Mouse (Mus musculus) left cerebral cortex, adult 8-10 months (tissue): Measurements from ENCODE around the gene Gm10964. TPM values are rescaled to one million over a fixed set of nuclear protein-coding genes. Genes with fewer than 3 reads are reported as not detected.
"Not testable (repeated sequence)": the region's sequence is repeated elsewhere in the genome, so short reads cannot be mapped to it uniquely, and the experiment has no call there.

Source experiments
- DNase-seq, 2 experiments: peaks; one replicate each; pipeline ENCODE4 v3.0.0; 2022; ENCODE audit warnings: low spot score in 2 of 2
- total RNA-seq, 4 experiments: library from RNA; stranded (reverse); gene quantifications; 2 replicates each; pipeline ENCODE4 v1.2.4; 2022

The Gm10964 gene
- total RNA-seq, 4 experiments from 2014 or later: not detected

- DNase-seq: no peak
Observed at GRCm38 (mm10) chr3:103778660-103779059, 39.5 kb downstream of the Gm10964 start.

- no peak for DNase-seq
Observed at GRCm38 (mm10) chr3:103779183-103779582, 40.0 kb downstream of the Gm10964 start.

- peak in 1 of 2 experiments; percentile 48 for DNase-seq
Observed at GRCm38 (mm10) chr3:103780271-103780670, 41.1 kb downstream of the Gm10964 start.

DNA sequence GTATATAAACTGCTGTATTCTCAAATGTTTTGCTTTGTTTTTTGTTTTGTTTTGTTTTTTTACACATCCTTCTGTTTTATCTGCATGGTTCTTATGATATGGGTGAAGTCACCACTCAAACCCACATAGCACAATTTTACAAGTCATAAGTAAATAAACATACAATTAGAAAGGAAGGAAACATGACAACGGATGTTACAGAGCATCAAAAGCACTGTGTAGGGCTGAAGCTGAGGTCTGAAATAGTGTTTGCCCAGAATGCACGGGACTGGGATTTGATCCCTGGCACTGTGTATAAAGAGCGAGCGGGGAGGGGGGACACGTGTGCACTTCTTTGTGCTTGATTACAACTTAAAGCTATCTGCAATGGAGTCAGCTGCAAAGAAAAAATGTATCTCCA lies 41.6 kb downstream of the Gm10964 start:
- DNase-seq: no peak

DNA sequence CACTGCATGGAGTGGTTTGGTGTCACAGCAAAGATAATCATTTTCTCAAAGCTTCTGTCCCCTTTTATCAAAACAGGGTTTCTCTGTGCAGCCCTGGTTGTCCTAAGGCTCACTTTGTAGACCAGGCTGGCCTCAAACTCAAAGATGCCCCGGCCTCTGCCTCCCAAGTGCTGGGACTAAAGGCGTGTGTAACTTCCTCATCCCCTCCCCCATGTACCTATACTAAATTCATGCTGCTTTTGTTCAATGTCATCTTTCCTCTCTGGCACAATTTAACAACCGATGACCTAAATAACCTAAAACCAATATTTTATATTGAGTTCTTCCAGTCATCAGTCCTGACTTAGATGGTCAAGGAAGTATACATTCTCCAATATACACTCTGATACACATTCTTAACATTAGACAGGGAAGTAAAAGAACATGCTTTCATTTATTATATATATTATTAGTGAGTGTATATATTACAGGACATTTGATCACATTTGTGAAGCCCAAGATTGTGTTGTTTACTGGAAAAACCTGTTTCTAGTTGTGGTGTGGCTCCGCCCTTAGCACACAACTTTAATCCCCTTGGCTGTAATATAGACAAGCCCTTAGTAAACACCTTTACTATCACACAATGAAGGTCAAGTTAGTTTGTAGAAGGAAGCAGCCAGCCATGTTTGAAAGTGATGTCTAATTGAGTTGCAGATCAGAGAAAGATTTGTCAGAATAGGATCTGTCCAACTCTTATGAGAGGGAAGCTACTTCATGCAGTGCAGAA lies 43.9 kb downstream of the Gm10964 start:
- no peak for DNase-seq

DNA sequence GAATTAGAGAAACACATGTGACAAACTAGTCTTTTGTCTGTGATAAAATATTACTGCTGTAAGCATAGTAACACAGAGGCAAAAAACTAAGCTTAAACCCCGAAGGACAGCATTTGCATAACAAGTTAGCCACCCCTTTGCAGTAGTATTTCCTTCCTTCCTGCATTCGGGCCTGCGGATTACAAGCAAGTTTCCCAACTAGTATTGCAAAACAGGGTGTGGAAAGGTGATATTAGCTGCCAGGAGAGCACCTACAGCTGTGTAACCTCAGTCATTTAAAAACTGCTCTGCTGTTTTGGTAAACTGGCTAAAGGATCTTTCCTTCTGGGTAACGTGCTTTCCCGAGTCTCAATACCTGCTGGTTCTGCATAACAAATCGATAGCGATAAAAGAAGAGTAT lies 48.1 kb downstream of the Gm10964 start:
- DNase-seq: no peak

GRCm38 (mm10) chr3:103789096-103789495 lies 49.9 kb downstream of the Gm10964 start:
- no peak for DNase-seq

GRCm38 (mm10) chr3:103789891-103790345 lies 50.8 kb downstream of the Gm10964 start:
- DNase-seq: no peak

- no peak for DNase-seq
Observed at GRCm38 (mm10) chr3:103790346-103791145, 51.4 kb downstream of the Gm10964 start.

GRCm38 (mm10) chr3:103791230-103792110 lies 52.3 kb downstream of the Gm10964 start, which contains the start of gene Hipk1:
Hipk1 (minus strand) TSS chr3:103791563.
- DNase-seq: peak; percentile 89 to 92

- DNase-seq: not testable (repeated sequence)
Observed at GRCm38 (mm10) chr3:103792111-103792406, 52.9 kb downstream of the Gm10964 start.

- DNase-seq: no peak
Observed at GRCm38 (mm10) chr3:103792566-103792965, 53.4 kb downstream of the Gm10964 start.

Other genes with a start within 250 kb of the Gm10964 start
- gene Syt6, start 164.1 kb upstream of the Gm10964 start, total RNA-seq: 10 to 100 TPM; 25.7 to 35.4 (median 32.3) TPM
- gene Atg4a-ps, start 93.3 kb upstream of the Gm10964 start, total RNA-seq: 1 to 10 TPM in 1 of 4 experiments, under 1 TPM in 1, not detected in 2; 0.98 to 1.1 TPM
- gene Olfml3, start 1.4 kb upstream of the Gm10964 start, total RNA-seq: 10 to 100 TPM; 13.0 to 32.4 (median 20.6) TPM
- gene Hipk1, start 52.2 kb downstream of the Gm10964 start, total RNA-seq: 100 to 1,000 TPM; 113 to 141 (median 125) TPM
- 1 to 10 TPM; 7.8 to 9.7 (median 9.0) TPM for gene Dclre1b, start 70.1 kb downstream of the Gm10964 start, total RNA-seq
- 10 to 100 TPM; 12.1 to 19.1 (median 14.4) TPM for gene Ap4b1, start 70.2 kb downstream of the Gm10964 start, total RNA-seq
- under 1 TPM; 0.19 to 0.27 (median 0.26) TPM for gene Gm43064, start 70.2 kb downstream of the Gm10964 start, total RNA-seq
- 1 to 10 TPM in 1 of 4 experiments, under 1 TPM in 2, not detected in 1; 0.67 to 1.3 (median 0.76) TPM for gene Bcl2l15, start 93.2 kb downstream of the Gm10964 start, total RNA-seq
- 1 to 10 TPM in 3 of 4 experiments, under 1 TPM in 1; 0.63 to 1.7 (median 1.2) TPM for gene Ptpn22, start 120.4 kb downstream of the Gm10964 start, total RNA-seq
- gene Rsbn1, start 174.8 kb downstream of the Gm10964 start, total RNA-seq: 10 to 100 TPM; 22.6 to 27.1 (median 23.5) TPM
- 10 to 100 TPM; 40.9 to 44.9 (median 43.4) TPM for gene Phtf1, start 228.7 kb downstream of the Gm10964 start, total RNA-seq